Mouse (Mus musculus): ENCODE measurements at regions not wholly inside any gene's neighbourhood (a gene's known extent, or its start where the extent isn't known, plus 50 kb on each side); places are given as distances from the start of the nearest gene placed in this dataset.

- ATAC-seq: no peak
- no peak overlapping the region for H3K9ac ChIP-seq
- H3K36me3 ChIP-seq: no peaks in the 10 kb centered on the region
- no peak overlapping the region for H3K4me3 ChIP-seq (replicated peaks)
- H3K9me3 ChIP-seq: no peaks in the 10 kb centered on the region
- 84% methylated on average over 9 of the region's 9 CpGs for WGBS
- H3K27ac ChIP-seq: no peak overlapping the region
- H3K4me1 ChIP-seq (replicated peaks): no peaks in the 10 kb centered on the region
- no peak overlapping the region for H3K4me2 ChIP-seq (replicated peaks)
- H3K27me3 ChIP-seq (replicated peaks): no peaks in the 10 kb centered on the region
Measured at GRCm38 (mm10) chr15:6981430-6981829, 106.7 kb upstream of the Osmr start.

GRCm38 (mm10) chr15:6983320-6983719 lies 107.1 kb upstream of the Lifr start:
- no peaks in the 10 kb centered on the region for H3K36me3 ChIP-seq
- 78% methylated on average over 3 of the region's 3 CpGs for WGBS
- no peaks in the 10 kb centered on the region for H3K9me3 ChIP-seq
- no peak for ATAC-seq
- no peaks in the 10 kb centered on the region for H3K27me3 ChIP-seq (replicated peaks)
- no peaks in the 10 kb centered on the region for H3K4me1 ChIP-seq (replicated peaks)
- H3K4me3 ChIP-seq (replicated peaks): no peak overlapping the region
- no peak overlapping the region for H3K4me2 ChIP-seq (replicated peaks)
- H3K27ac ChIP-seq: no peak overlapping the region
- H3K9ac ChIP-seq: no peak overlapping the region

- Histone ChIP-seq H3K36me3 (no peaks in the 10 kb centered on the region), H3K9me3 (no peaks in the 10 kb centered on the region), H3K4me1 (replicated peaks) (no peaks in the 10 kb centered on the region), H3K9ac (no peak overlapping the region), H3K27me3 (replicated peaks) (no peaks in the 10 kb centered on the region), H3K4me3 (replicated peaks) (no peak overlapping the region), H3K4me2 (replicated peaks) (no peak overlapping the region), H3K27ac (no peak overlapping the region)
- ATAC-seq: no peak
- WGBS: 77% methylated on average over 3 of the region's 3 CpGs
Measured at GRCm38 (mm10) chr15:6988187-6988586, 102.2 kb upstream of the Lifr start.

GRCm38 (mm10) chr15:6989094-6989493 lies 101.3 kb upstream of the Lifr start:
- 78% methylated on average over 6 of the region's 6 CpGs for WGBS
- no peaks in the 10 kb centered on the region for H3K36me3 ChIP-seq
- no peak for ATAC-seq

GRCm38 (mm10) chr15:6993226-6993625 lies 97.2 kb upstream of the Lifr start:
- no peaks in the 10 kb centered on the region for H3K9me3 ChIP-seq
- H3K4me1 ChIP-seq (replicated peaks): no peaks in the 10 kb centered on the region
- H3K27ac ChIP-seq: no peak overlapping the region
- ATAC-seq: no peak
- no peak overlapping the region for H3K9ac ChIP-seq
- no peaks in the 10 kb centered on the region for H3K27me3 ChIP-seq (replicated peaks)
- H3K4me2 ChIP-seq (replicated peaks): no peak overlapping the region
- no peaks in the 10 kb centered on the region for H3K36me3 ChIP-seq
- no peak overlapping the region for H3K4me3 ChIP-seq (replicated peaks)
- WGBS: 66% methylated on average over 9 of the region's 9 CpGs

More at GRCm38 (mm10) chr15:6989094-6989493, 101.3 kb upstream of the Lifr start:
- Histone ChIP-seq H3K27ac (no peak overlapping the region), H3K27me3 (replicated peaks) (no peaks in the 10 kb centered on the region), H3K9ac (no peak overlapping the region), H3K4me2 (replicated peaks) (no peak overlapping the region), H3K9me3 (no peaks in the 10 kb centered on the region), H3K4me3 (replicated peaks) (no peak overlapping the region), H3K4me1 (replicated peaks) (no peaks in the 10 kb centered on the region)

- Histone ChIP-seq H3K4me2 (replicated peaks) (no peak overlapping the region), H3K36me3 (no peaks in the 10 kb centered on the region), H3K9me3 (no peaks in the 10 kb centered on the region), H3K4me3 (replicated peaks) (no peak overlapping the region), H3K9ac (no peak overlapping the region), H3K27ac (no peak overlapping the region), H3K4me1 (replicated peaks) (no peaks in the 10 kb centered on the region), H3K27me3 (replicated peaks) (no peaks in the 10 kb centered on the region)
- WGBS: 61% methylated on average over 3 of the region's 3 CpGs
- ATAC-seq: no peak
Measured at GRCm38 (mm10) chr15:6995246-6995645, 95.2 kb upstream of the Lifr start.

- Histone ChIP-seq H3K27me3 (replicated peaks) (0 out of 2 replicates have a peak, but pooled peaks cover 2% of the 10 kb centered on the region), H3K4me1 (replicated peaks) (no peaks in the 10 kb centered on the region), H3K27ac (no peak overlapping the region), H3K9ac (no peak overlapping the region), H3K4me3 (replicated peaks) (no peak overlapping the region), H3K9me3 (no peaks in the 10 kb centered on the region), H3K36me3 (no peaks in the 10 kb centered on the region), H3K4me2 (replicated peaks) (no peak overlapping the region)
- no peak for ATAC-seq
- WGBS: 79% methylated on average over 5 of the region's 5 CpGs
Measured at GRCm38 (mm10) chr15:6997871-6998270, 92.5 kb upstream of the Lifr start.

- no peak for ATAC-seq
- WGBS: 69% methylated on average over 5 of the region's 5 CpGs
- H3K4me3 ChIP-seq (replicated peaks): no peak overlapping the region
Measured at GRCm38 (mm10) chr15:6998576-6999070, 91.8 kb upstream of the Lifr start.

GRCm38 (mm10) chr15:6999667-7000066 lies 90.7 kb upstream of the Lifr start:
- no peak overlapping the region for H3K27ac ChIP-seq
- H3K36me3 ChIP-seq: no peaks in the 10 kb centered on the region
- H3K4me3 ChIP-seq (replicated peaks): no peak overlapping the region
- no peak overlapping the region for H3K4me2 ChIP-seq (replicated peaks)
- 0 out of 2 replicates have a peak, but pooled peaks cover 2% of the 10 kb centered on the region for H3K27me3 ChIP-seq (replicated peaks)
- no peak overlapping the region for H3K9ac ChIP-seq
- ATAC-seq: no peak
- H3K4me1 ChIP-seq (replicated peaks): no peaks in the 10 kb centered on the region
- H3K9me3 ChIP-seq: no peaks in the 10 kb centered on the region
- WGBS: 72% methylated on average over 3 of the region's 3 CpGs

More at GRCm38 (mm10) chr15:6998576-6999070, 91.8 kb upstream of the Lifr start:
- H3K27ac ChIP-seq: no peak overlapping the region
- H3K36me3 ChIP-seq: no peaks in the 10 kb centered on the region
- no peaks in the 10 kb centered on the region for H3K9me3 ChIP-seq
- H3K4me2 ChIP-seq (replicated peaks): no peak overlapping the region
- 0 out of 2 replicates have a peak, but pooled peaks cover 2% of the 10 kb centered on the region for H3K27me3 ChIP-seq (replicated peaks)
- H3K4me1 ChIP-seq (replicated peaks): no peaks in the 10 kb centered on the region
- H3K9ac ChIP-seq: no peak overlapping the region

- H3K4me1 ChIP-seq (replicated peaks): no peaks in the 10 kb centered on the region
- H3K27ac ChIP-seq: no peak overlapping the region
- H3K4me3 ChIP-seq (replicated peaks): no peak overlapping the region
- 25% methylated on average over 5 of the region's 5 CpGs for WGBS
- 0 out of 2 replicates have a peak, but pooled peaks cover 2% of the 10 kb centered on the region for H3K27me3 ChIP-seq (replicated peaks)
- no peak for ATAC-seq
- H3K9ac ChIP-seq: no peak overlapping the region
- no peaks in the 10 kb centered on the region for H3K9me3 ChIP-seq
- no peak overlapping the region for H3K4me2 ChIP-seq (replicated peaks)
- no peaks in the 10 kb centered on the region for H3K36me3 ChIP-seq
Measured at GRCm38 (mm10) chr15:7002226-7002625, 88.2 kb upstream of the Lifr start.

- 0 out of 2 replicates have a peak, but pooled peaks cover 2% of the 10 kb centered on the region for H3K27me3 ChIP-seq (replicated peaks)
- H3K27ac ChIP-seq: no peak overlapping the region
- 73% methylated on average over 2 of the region's 2 CpGs for WGBS
- H3K4me2 ChIP-seq (replicated peaks): no peak overlapping the region
- no peaks in the 10 kb centered on the region for H3K4me1 ChIP-seq (replicated peaks)
- no peak for ATAC-seq
- H3K36me3 ChIP-seq: no peaks in the 10 kb centered on the region
- H3K9me3 ChIP-seq: no peaks in the 10 kb centered on the region
- H3K9ac ChIP-seq: no peak overlapping the region
- H3K4me3 ChIP-seq (replicated peaks): no peak overlapping the region
Measured at GRCm38 (mm10) chr15:7003311-7003710, 87.1 kb upstream of the Lifr start.

GRCm38 (mm10) chr15:7005142-7005541 lies 85.3 kb upstream of the Lifr start:
- H3K4me2 ChIP-seq (replicated peaks): no peak overlapping the region
- ATAC-seq: no peak
- no peaks in the 10 kb centered on the region for H3K9me3 ChIP-seq
- no peaks in the 10 kb centered on the region for H3K36me3 ChIP-seq
- H3K4me1 ChIP-seq (replicated peaks): no peaks in the 10 kb centered on the region
- H3K9ac ChIP-seq: no peak overlapping the region
- H3K27ac ChIP-seq: no peak overlapping the region
- 0 out of 2 replicates have a peak, but pooled peaks cover 7% of the 10 kb centered on the region for H3K27me3 ChIP-seq (replicated peaks)
- 77% methylated on average over 1 of the region's 1 CpGs for WGBS
- H3K4me3 ChIP-seq (replicated peaks): no peak overlapping the region

GRCm38 (mm10) chr15:7006271-7006670 lies 84.1 kb upstream of the Lifr start:
- no peaks in the 10 kb centered on the region for H3K9me3 ChIP-seq
- WGBS: 74% methylated on average over 2 of the region's 2 CpGs
- no peak overlapping the region for H3K4me2 ChIP-seq (replicated peaks)
- H3K27ac ChIP-seq: no peak overlapping the region
- no peak overlapping the region for H3K4me3 ChIP-seq (replicated peaks)
- ATAC-seq: no peak
- no peak overlapping the region for H3K9ac ChIP-seq
- 0 out of 2 replicates have a peak, but pooled peaks cover 7% of the 10 kb centered on the region for H3K27me3 ChIP-seq (replicated peaks)
- H3K4me1 ChIP-seq (replicated peaks): no peaks in the 10 kb centered on the region
- H3K36me3 ChIP-seq: no peaks in the 10 kb centered on the region

Measured in intestine, embryonic 15.5 days (tissue).